Mouse (Mus musculus) granulocyte monocyte progenitor cell, adult 5-6 weeks (primary cell): ENCODE measurements at regions not wholly inside any gene's neighbourhood (a gene's known extent, or its start where the extent isn't known, plus 50 kb on each side); places are given as distances from the start of the nearest gene placed in this dataset.

ENCODE experiments used
- ATAC-seq: replicated peaks from 2 replicates; pipeline ENCODE4 v1.8.0; 2016; ENCODE audit warnings: mild to moderate bottlenecking, moderate TSS enrichment, inconsistent platforms; ENCODE audit not compliant: poor library complexity, severe bottlenecking

DNA sequence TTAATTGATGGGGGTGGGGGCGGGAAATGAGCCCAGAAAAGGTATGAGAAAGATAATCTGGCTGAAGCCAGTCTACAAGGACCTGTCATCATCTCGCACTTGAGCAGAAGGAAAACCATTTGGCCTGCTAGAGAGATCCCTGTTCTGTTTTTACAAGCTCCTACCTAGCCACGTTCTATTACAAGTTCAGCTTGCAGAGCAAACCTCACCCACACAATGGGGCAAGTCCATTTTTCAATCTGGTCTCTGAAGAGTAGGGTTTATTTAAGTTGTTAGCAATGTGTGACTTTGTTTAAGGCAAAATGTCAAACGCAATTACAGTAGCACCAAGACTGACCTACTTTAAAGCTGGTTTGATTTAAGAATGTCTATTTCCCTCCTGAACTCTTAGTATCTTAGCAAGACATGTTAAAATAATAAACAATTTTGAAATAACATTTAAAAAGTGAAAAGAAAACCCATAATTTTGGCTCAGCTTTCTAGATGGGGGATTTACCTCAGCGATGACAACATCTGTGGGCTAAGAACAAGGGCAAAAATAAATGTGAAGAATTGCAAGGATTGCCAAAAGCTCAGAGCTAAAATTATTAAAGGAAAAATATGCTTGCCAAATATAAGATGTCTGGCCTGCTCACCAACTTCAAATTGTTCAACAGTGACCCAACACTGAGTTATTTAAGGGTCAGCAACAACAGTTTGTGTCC lies 54.9 kb upstream of the Pitrm1 start:
- no peak for ATAC-seq
